Mouse (Mus musculus): ENCODE measurements at regions not wholly inside any gene's neighbourhood (a gene's known extent, or its start where the extent isn't known, plus 50 kb on each side); places are given as distances from the start of the nearest gene placed in this dataset.

DNA sequence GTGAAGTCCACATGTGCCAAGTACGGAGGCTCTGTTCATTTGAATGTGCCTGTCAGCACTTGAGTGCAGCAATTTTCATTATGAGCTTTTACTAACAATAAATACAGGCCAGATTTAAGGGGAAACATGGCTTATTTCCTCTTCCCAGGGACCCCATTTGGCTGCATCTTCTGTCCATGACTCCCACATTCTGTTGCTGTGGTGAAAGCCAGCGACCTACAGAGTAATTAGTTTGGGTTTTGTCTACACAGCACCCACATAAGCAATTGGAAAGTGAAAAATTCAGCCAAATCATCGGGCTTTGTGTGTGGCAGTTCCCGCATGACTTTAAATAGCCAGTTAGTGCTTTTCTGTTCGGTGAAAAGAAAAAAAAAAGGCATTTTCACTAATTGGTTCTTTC, 76.7 kb upstream of the Sp4 start:
- TF ChIP-seq CTCF (IDR thresholded peaks at IDR 0.05; ENCODE audit: low read depth, low read length): no peak
- no peak for TF ChIP-seq GATA1 (IDR thresholded peaks at IDR 0.05; ENCODE audit: borderline replicate concordance, low read length)
- no peak for TF ChIP-seq TAL1 (conservative IDR thresholded peaks at IDR 0.05; ENCODE audit: low read depth, low read length)
- TF ChIP-seq POLR2AphosphoS5 (IDR thresholded peaks at IDR 0.05; ENCODE audit: insufficient replicate concordance, low read depth, low read length): no peak
